Comparison of ENCODE assay signal across 7 mouse cellular contexts in the genomic region with DNA sequence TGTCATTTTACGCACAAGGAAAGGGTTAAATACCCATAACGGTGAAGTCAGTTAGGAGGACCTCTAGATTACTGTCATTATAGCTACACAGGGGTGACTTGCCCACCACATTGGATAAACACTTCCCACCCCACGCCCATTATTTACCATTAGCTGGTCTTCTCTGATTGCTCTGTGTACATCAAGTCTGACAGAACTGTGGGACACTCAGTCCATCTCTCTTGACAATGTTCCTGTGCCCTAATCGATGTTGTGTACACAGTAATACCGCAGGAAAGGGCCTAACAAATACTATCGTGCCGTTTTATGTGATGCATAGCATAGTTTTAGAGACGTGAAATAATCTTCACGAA. TPM values are rescaled to one million over a fixed set of nuclear protein-coding genes. Genes with fewer than 3 reads are reported as not detected.
DNase-seq lines count a peak whose midpoint lies in the region; ATAC-seq and TF ChIP-seq lines count a peak whose summit lies in the region.

No protein-coding gene starts in this region.

- no peaks in the 10 kb centered on the region for H3K27me3 ChIP-seq in testis, adult 2 months (ENCODE audit: control insufficient read depth, insufficient read depth, low read length)
- H3K27me3 ChIP-seq in forebrain, embryonic 12.5 days: no peaks in the 10 kb centered on the region
- no peaks in the 10 kb centered on the region for H3K27me3 ChIP-seq in liver, embryonic 11.5 days (replicated peaks; ENCODE audit: control insufficient read depth, insufficient read depth, low read length)
- H3K27me3 ChIP-seq in stomach, embryonic 15.5 days (replicated peaks): no peaks in the 10 kb centered on the region

- H3K9ac ChIP-seq in forebrain, embryonic 12.5 days: peak overlapping the region; percentile 75
- H3K9ac ChIP-seq in liver, embryonic 11.5 days (ENCODE audit: low read depth, low read length): peak overlapping the region; percentile 86
- peak overlapping the region; percentile 46; the same call in 1 of the 2 replicates for H3K9ac ChIP-seq in stomach, embryonic 15.5 days

- H3K4me3 ChIP-seq in testis, adult 2 months (ENCODE audit: control insufficient read depth, low read depth, low read length): peak overlapping the region; percentile 100
- H3K4me3 ChIP-seq in forebrain, embryonic 12.5 days (replicated peaks): peak overlapping the region; percentile 74
- H3K4me3 ChIP-seq in liver, embryonic 11.5 days (ENCODE audit: low read depth, low read length): peak overlapping the region; percentile 90
- peak overlapping the region; percentile 88 for H3K4me3 ChIP-seq in stomach, embryonic 15.5 days (replicated peaks)

- no peak for DNase-seq in testis, postnatal 14 days (ENCODE audit: low spot score)
- DNase-seq in liver, embryonic 11.5 days (ENCODE audit: low spot score): no peak
- DNase-seq in cerebellum, postnatal 36 days: no peak
- DNase-seq in retina, postnatal 1 day: no peak

- peaks cover 2% of the 10 kb centered on the region; the same call in 1 of the 2 replicates for H3K4me1 ChIP-seq in testis, adult 2 months (ENCODE audit: control insufficient read depth, insufficient read depth, low read length)
- H3K4me1 ChIP-seq in forebrain, embryonic 12.5 days: peaks cover 27% of the 10 kb centered on the region
- peaks cover 13% of the 10 kb centered on the region; the same call in 1 of the 2 replicates for H3K4me1 ChIP-seq in liver, embryonic 11.5 days (replicated peaks; ENCODE audit: control insufficient read depth, insufficient read depth, low read length)
- H3K4me1 ChIP-seq in stomach, embryonic 15.5 days: peaks cover 5% of the 10 kb centered on the region; the same call in 1 of the 2 replicates

- WGBS in forebrain, embryonic 12.5 days: 6% methylated on average over 9 of the region's 9 CpGs
- WGBS in liver, embryonic 11.5 days: 4% methylated on average over 9 of the region's 9 CpGs
- 4% methylated on average over 9 of the region's 9 CpGs for WGBS in stomach, embryonic 15.5 days

- H3K36me3 ChIP-seq in testis, adult 2 months (ENCODE audit: control insufficient read depth, insufficient read depth, low read length): no peaks in the 10 kb centered on the region
- H3K36me3 ChIP-seq in forebrain, embryonic 12.5 days (replicated peaks): no peaks in the 10 kb centered on the region
- no peaks in the 10 kb centered on the region for H3K36me3 ChIP-seq in liver, embryonic 11.5 days (ENCODE audit: control insufficient read depth, insufficient read depth, low read length)
- no peaks in the 10 kb centered on the region for H3K36me3 ChIP-seq in stomach, embryonic 15.5 days

- no peak for TF ChIP-seq CTCF in testis, adult 2 months (IDR thresholded peaks at IDR 0.05; ENCODE audit: control insufficient read depth, insufficient read depth, insufficient replicate concordance, low read depth, low read length)

- no peak for TF ChIP-seq POLR2A in testis, adult 2 months (IDR thresholded peaks at IDR 0.05; ENCODE audit: control insufficient read depth, low read depth, low read length)

- peak overlapping the region; percentile 84 for H3K4me2 ChIP-seq in forebrain, embryonic 12.5 days
- peak overlapping the region; percentile 88 for H3K4me2 ChIP-seq in liver, embryonic 11.5 days
- H3K4me2 ChIP-seq in stomach, embryonic 15.5 days: peak overlapping the region; percentile 60

- H3K9me3 ChIP-seq in forebrain, embryonic 12.5 days: no peaks in the 10 kb centered on the region
- no peaks in the 10 kb centered on the region for H3K9me3 ChIP-seq in liver, embryonic 11.5 days (ENCODE audit: control insufficient read depth, low read length)
- no peaks in the 10 kb centered on the region for H3K9me3 ChIP-seq in stomach, embryonic 15.5 days

- H3K27ac ChIP-seq in testis, adult 2 months (ENCODE audit: control insufficient read depth, insufficient read depth, low read depth, low read length): peak overlapping the region; percentile 67
- peak overlapping the region; percentile 68 for H3K27ac ChIP-seq in forebrain, embryonic 12.5 days
- peak overlapping the region; percentile 70 for H3K27ac ChIP-seq in liver, embryonic 11.5 days (ENCODE audit: low read depth, low read length)
- peak overlapping the region; percentile 53; the same call in 1 of the 2 replicates for H3K27ac ChIP-seq in stomach, embryonic 15.5 days

- peak; percentile 75 for ATAC-seq in forebrain, embryonic 12.5 days (ENCODE audit: low FRiP score)
- peak; percentile 49 for ATAC-seq in liver, embryonic 11.5 days (replicated peaks; ENCODE audit: low FRiP score)
- peak; percentile 41; the same call in 1 of the 2 replicates for ATAC-seq in stomach, embryonic 15.5 days (ENCODE audit: insufficient read depth, low FRiP score, low read depth)

RNA-seq across cellular contexts. Expression of gene Rbbp5, which starts 0.6 kb away (rescaled TPM):
- 6.7 and 9.1 TPM in 2 replicates for polyA plus RNA-seq in testis, adult 2 months (2012; rRNA removed)
- polyA plus RNA-seq in forebrain, embryonic 12.5 days (2016; fragmentation: Nextera tagmentation; extraction: Ambion mirVana): 63.3 and 67.3 TPM in 2 replicates
- polyA plus RNA-seq in liver, embryonic 11.5 days (2014; fragmentation: Nextera tagmentation; extraction: Ambion mirVana): 46.6 and 53.8 TPM in 2 replicates
- polyA plus RNA-seq in stomach, embryonic 15.5 days (2015; fragmentation: Nextera tagmentation; extraction: Ambion mirVana): 37.6 and 37.9 TPM in 2 replicates

RNA-seq across cellular contexts. Expression of gene Tmem81, which starts 29.5 kb away (rescaled TPM):
- polyA plus RNA-seq in testis, adult 2 months (2012; rRNA removed): 19.9 and 24.6 TPM in 2 replicates
- polyA plus RNA-seq in forebrain, embryonic 12.5 days (2016; fragmentation: Nextera tagmentation; extraction: Ambion mirVana): 1.4 and 1.6 TPM in 2 replicates
- polyA plus RNA-seq in liver, embryonic 11.5 days (2014; fragmentation: Nextera tagmentation; extraction: Ambion mirVana): 2.5 and 3.1 TPM in 2 replicates
- 1.6 and 1.8 TPM in 2 replicates for polyA plus RNA-seq in stomach, embryonic 15.5 days (2015; fragmentation: Nextera tagmentation; extraction: Ambion mirVana)

RNA-seq across cellular contexts. Expression of gene Dstyk, which starts 59.2 kb away (rescaled TPM):
- 3.3 and 3.7 TPM in 2 replicates for polyA plus RNA-seq in testis, adult 2 months (2012; rRNA removed)
- 14.7 and 16.1 TPM in 2 replicates for polyA plus RNA-seq in forebrain, embryonic 12.5 days (2016; fragmentation: Nextera tagmentation; extraction: Ambion mirVana)
- 7.2 TPM in 2 replicates for polyA plus RNA-seq in liver, embryonic 11.5 days (2014; fragmentation: Nextera tagmentation; extraction: Ambion mirVana)
- polyA plus RNA-seq in stomach, embryonic 15.5 days (2015; fragmentation: Nextera tagmentation; extraction: Ambion mirVana): 11.5 and 11.7 TPM in 2 replicates
